Mouse (Mus musculus) heart, postnatal 0 days (tissue): ENCODE measurements at regions not wholly inside any gene's neighbourhood (a gene's known extent, or its start where the extent isn't known, plus 50 kb on each side); places are given as distances from the start of the nearest gene placed in this dataset.

ENCODE experiments used
- ATAC-seq: fragments of 200-750 bp; cut with Nextera tagmentation; 2 replicates; pipeline ENCODE4 v1.8.0; 2017; ENCODE audit warnings: low read depth, moderate number of reproducible peaks, moderate library complexity; ENCODE audit not compliant: insufficient read depth
- DNase-seq: peaks from one replicate; pipeline ENCODE4 v3.0.0-alpha.2; 2016; ENCODE audit warnings: low spot score
- H3K27ac ChIP-seq: fragments of 300-500 bp; sonication (generic); 2 replicates; pipeline ENCODE4 v1.5.1; 2014; ENCODE audit warnings: low read depth, mild to moderate bottlenecking
- H3K27me3 ChIP-seq: fragments of 300-500 bp; sonication (generic); 2 replicates; pipeline ENCODE4 v1.6.1; 2014; ENCODE audit warnings: low read length, mixed read lengths; ENCODE audit not compliant: control insufficient read depth, insufficient read depth
- H3K36me3 ChIP-seq: fragments of 300-500 bp; sonication (generic); replicated peaks from 2 replicates; pipeline ENCODE4 v1.6.1; 2014; ENCODE audit warnings: low read length, mixed read lengths; ENCODE audit not compliant: control insufficient read depth, insufficient read depth
- H3K4me1 ChIP-seq: fragments of 300-500 bp; sonication (generic); 2 replicates; pipeline ENCODE4 v1.6.1; 2014; ENCODE audit warnings: antibody characterized with exemption; ENCODE audit not compliant: control insufficient read depth, insufficient read depth
- H3K4me2 ChIP-seq: fragments of 300-500 bp; sonication (generic); 2 replicates; pipeline ENCODE4 v1.6.1; 2014; ENCODE audit warnings: low read depth, mild to moderate bottlenecking, low read length, moderate library complexity
- H3K4me3 ChIP-seq: fragments of 300-500 bp; sonication (generic); 2 replicates; pipeline ENCODE4 v1.5.1; 2014; ENCODE audit warnings: low read depth, low read length
- H3K9ac ChIP-seq: fragments of 300-500 bp; sonication (generic); replicated peaks from 2 replicates; pipeline ENCODE4 v1.6.1; 2014; ENCODE audit warnings: low read depth, low read length, mixed read lengths
- H3K9me3 ChIP-seq: fragments of 300-500 bp; sonication (generic); replicated peaks from 2 replicates; pipeline ENCODE4 v1.6.1; 2016; ENCODE audit warnings: low read length; ENCODE audit not compliant: control insufficient read depth
- CTCF ChIP-seq: IDR thresholded peaks from 2 replicates; pipeline ENCODE4 v1.5.1; 2016; ENCODE audit warnings: antibody characterized with exemption, control low read depth, low read depth
- EP300 ChIP-seq: IDR thresholded peaks from 2 replicates; pipeline ENCODE4 v1.6.1; 2016; ENCODE audit warnings: antibody characterized with exemption, low read depth
- WGBS: fragments of 180-500 bp; shearing (Covaris S2); extraction: QIAGEN DNeasy Blood & Tissue Kit; methylation state at CpG from one replicate; pipeline ENCODE4 v1.1.7; 2014; 5-methylcytosine and 5-hydroxymethylcytosine counted together

GRCm38 (mm10) chr12:107322861-107323260, 165.6 kb upstream of the 3110018I06Rik start:
- H3K9ac ChIP-seq: no peak overlapping the region
- ATAC-seq (no peak), DNase-seq (no peak)
- WGBS: 74% methylated on average over 7 of the region's 7 CpGs
- H3K27me3 ChIP-seq: no peaks in the 10 kb centered on the region
- no peak overlapping the region for H3K4me2 ChIP-seq
- H3K27ac ChIP-seq: no peak overlapping the region
- no peaks in the 10 kb centered on the region for H3K4me1 ChIP-seq
- no peak overlapping the region for H3K4me3 ChIP-seq
- no peaks in the 10 kb centered on the region for H3K36me3 ChIP-seq
- no peaks in the 10 kb centered on the region for H3K9me3 ChIP-seq
- TF ChIP-seq EP300 (no peak), CTCF (no peak)

DNA sequence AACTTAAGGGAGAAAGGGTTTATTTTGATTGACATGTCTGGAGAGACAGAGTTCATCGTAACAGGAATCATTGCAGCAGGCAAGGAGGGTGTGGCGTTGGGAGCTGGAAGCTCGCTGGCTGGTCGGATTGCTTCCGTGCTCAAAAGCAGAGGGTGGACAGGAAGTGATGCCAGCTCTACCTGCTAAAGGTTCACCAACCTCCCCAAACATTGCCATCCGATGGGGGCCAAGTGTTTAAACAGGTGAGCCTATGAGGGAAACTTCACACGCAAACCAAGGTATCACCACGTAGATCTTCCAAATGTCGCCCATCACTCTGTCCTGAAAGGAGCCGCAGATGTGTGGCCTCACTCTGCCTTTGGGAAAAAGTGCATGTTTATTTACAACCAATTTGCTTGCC, 162.3 kb upstream of the 3110018I06Rik start:
- no peaks in the 10 kb centered on the region for H3K36me3 ChIP-seq
- no peak overlapping the region for H3K9ac ChIP-seq
- TF ChIP-seq EP300 (no peak), CTCF (no peak)
- H3K4me1 ChIP-seq: no peaks in the 10 kb centered on the region
- H3K27me3 ChIP-seq: no peaks in the 10 kb centered on the region
- H3K4me2 ChIP-seq: no peak overlapping the region
- no peaks in the 10 kb centered on the region for H3K9me3 ChIP-seq
- DNase-seq (no peak), ATAC-seq (no peak)
- WGBS: 90% methylated on average over 10 of the region's 10 CpGs
- no peak overlapping the region for H3K4me3 ChIP-seq
- no peak overlapping the region for H3K27ac ChIP-seq

GRCm38 (mm10) chr12:107327107-107327770, 161.2 kb upstream of the 3110018I06Rik start:
- no peak overlapping the region for H3K4me2 ChIP-seq
- H3K36me3 ChIP-seq: no peaks in the 10 kb centered on the region
- ATAC-seq (no peak), DNase-seq (no peak)
- H3K9ac ChIP-seq: no peak overlapping the region
- 69% methylated on average over 9 of the region's 9 CpGs for WGBS
- H3K4me1 ChIP-seq: no peaks in the 10 kb centered on the region
- H3K4me3 ChIP-seq: no peak overlapping the region
- no peaks in the 10 kb centered on the region for H3K27me3 ChIP-seq
- H3K27ac ChIP-seq: no peak overlapping the region
- no peaks in the 10 kb centered on the region for H3K9me3 ChIP-seq
- TF ChIP-seq CTCF (no peak), EP300 (no peak)

GRCm38 (mm10) chr12:107328986-107329385, 159.4 kb upstream of the 3110018I06Rik start:
- DNase-seq (no peak), ATAC-seq (no peak)
- Histone ChIP-seq H3K4me2 (no peak overlapping the region), H3K27me3 (no peaks in the 10 kb centered on the region), H3K4me1 (no peaks in the 10 kb centered on the region), H3K36me3 (no peaks in the 10 kb centered on the region), H3K9me3 (no peaks in the 10 kb centered on the region), H3K4me3 (no peak overlapping the region), H3K9ac (no peak overlapping the region), H3K27ac (no peak overlapping the region)
- TF ChIP-seq CTCF (no peak), EP300 (no peak)
- WGBS: 28% methylated on average over 9 of the region's 9 CpGs

GRCm38 (mm10) chr12:107334366-107334765, 154.1 kb upstream of the 3110018I06Rik start:
- DNase-seq: no peak
- no peak overlapping the region for H3K4me2 ChIP-seq
- H3K9me3 ChIP-seq: no peaks in the 10 kb centered on the region
- H3K27ac ChIP-seq: no peak overlapping the region
- no peak for ATAC-seq
- no peak overlapping the region for H3K4me3 ChIP-seq
- no peaks in the 10 kb centered on the region for H3K36me3 ChIP-seq
- H3K4me1 ChIP-seq: no peaks in the 10 kb centered on the region
- 71% methylated on average over 8 of the region's 8 CpGs for WGBS
- no peak overlapping the region for H3K9ac ChIP-seq
- TF ChIP-seq EP300: no peak
- no peak for TF ChIP-seq CTCF
- H3K27me3 ChIP-seq: no peaks in the 10 kb centered on the region

DNA sequence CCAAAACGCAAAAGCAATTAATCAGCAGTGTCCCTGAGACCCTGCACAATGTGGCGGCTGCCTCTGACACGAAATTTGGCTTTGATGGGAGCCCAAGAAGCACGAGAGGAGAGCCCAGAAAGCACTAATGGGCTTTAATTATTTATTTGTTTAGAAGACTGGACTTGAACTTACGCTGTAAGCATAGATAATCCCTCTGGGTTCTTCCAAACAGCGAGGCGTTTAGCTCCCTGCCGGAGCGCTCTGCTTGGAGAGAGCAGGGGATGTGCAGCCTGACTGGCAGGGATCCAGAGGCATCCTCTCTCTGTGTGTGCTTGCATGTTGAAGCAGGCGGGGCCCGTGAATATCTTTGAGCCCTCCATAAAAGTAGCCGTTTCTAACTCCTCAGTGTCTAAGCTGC, 153.3 kb upstream of the 3110018I06Rik start:
- no peaks in the 10 kb centered on the region for H3K4me1 ChIP-seq
- H3K4me3 ChIP-seq: no peak overlapping the region
- no peak overlapping the region for H3K9ac ChIP-seq
- no peak overlapping the region for H3K4me2 ChIP-seq
- no peaks in the 10 kb centered on the region for H3K9me3 ChIP-seq
- no peak overlapping the region for H3K27ac ChIP-seq
- 73% methylated on average over 12 of the region's 12 CpGs for WGBS
- no peaks in the 10 kb centered on the region for H3K27me3 ChIP-seq
- no peaks in the 10 kb centered on the region for H3K36me3 ChIP-seq
- no peak for DNase-seq
- TF ChIP-seq CTCF (no peak), EP300 (no peak)
- no peak for ATAC-seq
